Mouse (Mus musculus) liver, embryonic 14.5 days (tissue): ENCODE results near the gene Tet1.

Source experiments
- CTCF ChIP-seq: IDR thresholded peaks from 2 replicates; pipeline ENCODE4 v1.5.1; 2016; ENCODE audit warnings: antibody characterized with exemption, low read depth, control low read depth
- EP300 ChIP-seq: IDR thresholded peaks from 2 replicates; pipeline ENCODE4 v1.6.1; 2016; ENCODE audit warnings: antibody characterized with exemption, low read depth

- no peak for TF ChIP-seq CTCF
- TF ChIP-seq EP300, result no peak
These were observed 8.7 kb downstream of the Tet1 start for GRCm38 (mm10) chr10:62900144-62900543.
